Mouse (Mus musculus): ENCODE measurements around the gene Skiv2l.

Skiv2l gene

DNA sequence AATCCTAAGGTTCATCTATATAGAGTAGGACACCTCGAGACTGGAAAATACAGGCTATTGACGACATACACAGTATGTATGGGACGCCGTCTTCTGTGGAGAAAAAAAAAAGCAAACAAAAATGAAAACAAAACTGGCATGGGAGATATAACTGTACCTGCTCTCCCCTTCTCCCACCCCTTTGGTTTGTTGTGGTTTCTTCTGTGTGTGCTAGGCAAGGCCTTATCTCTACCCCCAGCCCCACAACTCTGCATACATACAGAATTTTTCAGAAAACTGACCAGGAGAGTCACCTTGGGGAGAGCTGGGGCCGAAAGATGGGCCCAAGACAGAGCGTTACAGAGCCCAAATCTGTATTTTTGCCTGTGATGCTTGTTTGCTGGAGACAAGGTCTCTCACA, 34.7 kb upstream of the Skiv2l start:
- Histone ChIP-seq H3K4me1 (replicated peaks; ENCODE audit: low read depth, low read length) (peaks cover 29% of the 10 kb centered on the region), H3K36me3 (ENCODE audit: insufficient read depth, low read length) (no peaks in the 10 kb centered on the region), H3K9me3 (ENCODE audit: low read length) (no peaks in the 10 kb centered on the region), H3K4me3 (replicated peaks; ENCODE audit: low read length) (no peak overlapping the region), H3K27me3 (ENCODE audit: insufficient read depth, low read length) (peaks cover 6% of the 10 kb centered on the region)
- TF ChIP-seq CTCF (conservative IDR thresholded peaks at IDR 0.05; ENCODE audit: low read length) (no peak), NANOG (IDR thresholded peaks at IDR 0.05; ENCODE audit: borderline replicate concordance, low read length) (no peak), POU5F1 (IDR thresholded peaks at IDR 0.05; ENCODE audit: borderline replicate concordance, low read length) (no peak)

DNA sequence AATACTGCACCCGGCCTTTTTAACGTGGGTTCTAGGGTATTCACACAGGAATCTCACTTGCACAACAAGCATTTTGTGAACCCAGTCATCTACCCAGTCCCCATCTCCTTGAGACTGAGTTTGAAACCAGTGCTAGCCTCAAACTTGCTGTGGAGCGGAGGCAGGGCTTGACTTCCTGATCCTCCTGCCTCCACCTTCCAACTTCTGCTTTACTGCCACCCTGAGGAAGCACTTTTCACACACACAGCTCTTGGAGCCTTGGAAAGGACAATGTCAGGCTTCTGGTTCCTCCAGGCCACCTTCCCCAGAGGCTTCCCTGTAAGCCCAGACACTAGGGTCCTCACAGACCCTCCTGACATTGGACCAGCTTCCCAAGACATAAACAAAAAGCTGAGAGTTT, 33.3 kb upstream of the Skiv2l start:
- Histone ChIP-seq H3K4me1 (replicated peaks; ENCODE audit: low read depth, low read length) (peaks cover 41% of the 10 kb centered on the region), H3K27me3 (ENCODE audit: insufficient read depth, low read length) (peaks cover 6% of the 10 kb centered on the region), H3K9me3 (ENCODE audit: low read length) (no peaks in the 10 kb centered on the region), H3K36me3 (ENCODE audit: insufficient read depth, low read length) (no peaks in the 10 kb centered on the region), H3K4me3 (replicated peaks; ENCODE audit: low read length) (no peak overlapping the region)
- TF ChIP-seq CTCF (conservative IDR thresholded peaks at IDR 0.05; ENCODE audit: low read length) (no peak), NANOG (IDR thresholded peaks at IDR 0.05; ENCODE audit: borderline replicate concordance, low read length) (no peak), POU5F1 (IDR thresholded peaks at IDR 0.05; ENCODE audit: borderline replicate concordance, low read length) (no peak)

DNA sequence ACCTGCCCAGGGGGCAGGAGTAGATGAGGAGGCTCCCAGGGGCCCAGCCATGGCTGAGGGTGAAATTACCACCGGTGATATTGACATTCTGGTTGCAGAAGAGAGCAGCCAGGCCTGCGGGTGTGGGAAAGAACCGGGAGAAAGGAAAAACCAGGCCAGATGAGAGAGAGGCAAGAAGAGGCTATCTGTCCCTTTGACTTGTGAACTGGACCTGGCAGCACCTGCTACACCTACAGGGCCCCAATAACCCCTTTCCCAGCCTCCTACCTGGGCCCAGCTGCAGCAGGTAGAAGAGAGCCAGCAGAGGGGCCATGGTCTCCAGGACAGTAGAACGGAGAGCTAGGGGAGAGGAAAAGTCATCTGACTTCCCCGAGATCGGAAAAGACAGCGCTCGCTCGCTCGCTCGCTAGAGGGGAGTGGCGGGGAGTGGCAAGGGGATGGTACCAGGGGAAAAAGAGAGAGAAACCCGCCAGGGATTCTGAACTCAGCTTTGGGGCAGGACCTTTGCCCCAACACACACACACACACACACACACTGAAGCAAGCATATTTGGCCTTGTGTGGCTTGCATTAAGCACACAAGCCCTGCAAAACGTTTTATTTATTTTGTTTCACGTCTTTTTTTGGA, 31.8 kb upstream of the Skiv2l start, which contains the start of gene Gm20547:
Gene Gm20547, minus strand, starts transcription at position 360 of the 628 bp plus-strand sequence.
- H3K27me3 ChIP-seq (ENCODE audit: insufficient read depth, low read length): peaks cover 6% of the 10 kb centered on the region
- TF ChIP-seq CTCF (conservative IDR thresholded peaks at IDR 0.05; ENCODE audit: low read length): no peak
- TF ChIP-seq POU5F1 (IDR thresholded peaks at IDR 0.05; ENCODE audit: borderline replicate concordance, low read length): no peak
- TF ChIP-seq NANOG (IDR thresholded peaks at IDR 0.05; ENCODE audit: borderline replicate concordance, low read length): no peak
- H3K9me3 ChIP-seq (ENCODE audit: low read length): no peaks in the 10 kb centered on the region
- H3K4me1 ChIP-seq (replicated peaks; ENCODE audit: low read depth, low read length): peaks cover 46% of the 10 kb centered on the region
- H3K36me3 ChIP-seq (ENCODE audit: insufficient read depth, low read length): no peaks in the 10 kb centered on the region
- H3K4me3 ChIP-seq (replicated peaks; ENCODE audit: low read length): peak within 1 kb of the TSS; percentile 43

- Histone ChIP-seq H3K36me3 (ENCODE audit: insufficient read depth, low read length) (no peaks in the 10 kb centered on the region), H3K4me1 (replicated peaks; ENCODE audit: low read depth, low read length) (peaks cover 46% of the 10 kb centered on the region), H3K9me3 (ENCODE audit: low read length) (no peaks in the 10 kb centered on the region), H3K4me3 (replicated peaks; ENCODE audit: low read length) (no peak overlapping the region), H3K27me3 (ENCODE audit: insufficient read depth, low read length) (peaks cover 6% of the 10 kb centered on the region)
- no peak for TF ChIP-seq POU5F1 (IDR thresholded peaks at IDR 0.05; ENCODE audit: borderline replicate concordance, low read length)
- TF ChIP-seq CTCF (conservative IDR thresholded peaks at IDR 0.05; ENCODE audit: low read length): no peak
- no peak for TF ChIP-seq NANOG (IDR thresholded peaks at IDR 0.05; ENCODE audit: borderline replicate concordance, low read length)
Measured at GRCm38 (mm10) chr17:34881166-34881565, 31.2 kb upstream of the Skiv2l start.

DNA sequence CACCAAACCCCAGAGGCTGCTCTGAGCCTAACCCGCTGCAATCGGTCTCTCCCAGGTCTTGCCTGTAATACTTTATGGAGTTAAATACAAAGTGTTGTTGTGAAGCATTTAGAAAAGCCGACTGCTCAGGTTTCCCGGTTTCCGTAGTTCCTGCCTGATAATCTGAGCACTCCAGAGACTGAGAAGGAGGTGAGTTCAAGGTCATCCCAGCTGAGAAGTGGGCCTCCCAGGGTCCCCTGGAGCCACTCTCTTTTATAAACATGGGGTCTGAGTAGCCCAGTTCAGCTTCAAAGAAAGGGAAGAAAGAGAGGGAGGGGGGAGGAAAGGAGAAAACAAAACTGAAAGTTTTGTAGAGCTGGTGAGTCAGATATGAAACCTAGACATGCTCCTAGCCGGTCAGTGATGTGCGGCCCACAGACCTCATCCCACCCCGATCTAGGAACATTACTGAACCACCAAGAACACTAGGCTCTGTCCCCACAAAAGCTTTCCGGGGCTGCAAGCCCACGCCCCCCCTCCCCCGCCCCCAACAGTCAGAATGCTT, 29.4 kb upstream of the Skiv2l start, which contains the start of gene Zbtb12:
Gene Zbtb12, plus strand, starts transcription at position 148 of the 544 bp plus-strand sequence.
- Histone ChIP-seq H3K4me3 (replicated peaks; ENCODE audit: low read length) (peak within 1 kb of the TSS; percentile 57), H3K9me3 (ENCODE audit: low read length) (no peaks in the 10 kb centered on the region), H3K27me3 (ENCODE audit: insufficient read depth, low read length) (peaks cover 6% of the 10 kb centered on the region), H3K4me1 (replicated peaks; ENCODE audit: low read depth, low read length) (peaks cover 46% of the 10 kb centered on the region), H3K36me3 (ENCODE audit: insufficient read depth, low read length) (no peaks in the 10 kb centered on the region)
- TF ChIP-seq NANOG (IDR thresholded peaks at IDR 0.05; ENCODE audit: borderline replicate concordance, low read length) (no peak), CTCF (conservative IDR thresholded peaks at IDR 0.05; ENCODE audit: low read length) (no peak), POU5F1 (IDR thresholded peaks at IDR 0.05; ENCODE audit: borderline replicate concordance, low read length) (no peak)

DNA sequence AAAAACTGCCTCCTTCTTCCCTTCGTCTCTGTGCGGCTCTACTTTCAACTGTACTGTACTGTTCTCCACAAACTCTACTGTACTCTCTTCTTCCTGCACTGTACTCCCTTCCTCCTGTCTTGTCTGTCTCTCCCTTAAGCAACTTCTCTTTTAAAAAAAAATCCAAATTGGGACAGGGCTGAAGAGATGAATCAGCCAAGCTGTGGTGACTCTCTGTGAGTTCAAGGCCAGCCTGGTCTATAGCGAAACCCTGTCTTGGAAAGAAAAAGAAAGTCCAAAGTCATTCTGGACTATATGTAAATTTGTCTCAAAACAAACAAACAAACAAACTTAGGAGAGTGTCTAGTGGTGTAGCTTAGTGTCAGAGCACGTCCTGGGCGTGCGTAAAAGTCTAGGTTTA, 24.3 kb upstream of the Skiv2l start:
- no peak for TF ChIP-seq POU5F1 (IDR thresholded peaks at IDR 0.05; ENCODE audit: borderline replicate concordance, low read length)
- no peak for TF ChIP-seq NANOG (IDR thresholded peaks at IDR 0.05; ENCODE audit: borderline replicate concordance, low read length)
- TF ChIP-seq CTCF (conservative IDR thresholded peaks at IDR 0.05; ENCODE audit: low read length): no peak
- peaks cover 19% of the 10 kb centered on the region for H3K4me1 ChIP-seq (replicated peaks; ENCODE audit: low read depth, low read length)
- H3K9me3 ChIP-seq (ENCODE audit: low read length): no peaks in the 10 kb centered on the region
- peaks cover 10% of the 10 kb centered on the region; the same call in 1 of the 2 replicates for H3K27me3 ChIP-seq (ENCODE audit: insufficient read depth, low read length)
- H3K4me3 ChIP-seq (replicated peaks; ENCODE audit: low read length): no peak overlapping the region
- H3K36me3 ChIP-seq (ENCODE audit: insufficient read depth, low read length): no peaks in the 10 kb centered on the region

- TF ChIP-seq POU5F1 (IDR thresholded peaks at IDR 0.05; ENCODE audit: borderline replicate concordance, low read length) (no peak), CTCF (conservative IDR thresholded peaks at IDR 0.05; ENCODE audit: low read length) (no peak), NANOG (IDR thresholded peaks at IDR 0.05; ENCODE audit: borderline replicate concordance, low read length) (no peak)
- Histone ChIP-seq H3K27me3 (ENCODE audit: insufficient read depth, low read length) (peaks cover 17% of the 10 kb centered on the region), H3K4me1 (replicated peaks; ENCODE audit: low read depth, low read length) (no peaks in the 10 kb centered on the region), H3K9me3 (ENCODE audit: low read length) (no peaks in the 10 kb centered on the region), H3K36me3 (ENCODE audit: insufficient read depth, low read length) (no peaks in the 10 kb centered on the region), H3K4me3 (replicated peaks; ENCODE audit: low read length) (no peak overlapping the region)
Measured at GRCm38 (mm10) chr17:34865981-34866380, 16.0 kb upstream of the Skiv2l start.

GRCm38 (mm10) chr17:34862416-34863081, 12.5 kb upstream of the Skiv2l start, which contains the start of gene Cfb:
Gene Cfb (minus strand): TSS chr17:34862518.
- peaks cover 17% of the 10 kb centered on the region for H3K27me3 ChIP-seq (ENCODE audit: insufficient read depth, low read length)
- TF ChIP-seq POU5F1 (IDR thresholded peaks at IDR 0.05; ENCODE audit: borderline replicate concordance, low read length) (no peak), NANOG (IDR thresholded peaks at IDR 0.05; ENCODE audit: borderline replicate concordance, low read length) (no peak), CTCF (conservative IDR thresholded peaks at IDR 0.05; ENCODE audit: low read length) (no peak)
- no peaks in the 10 kb centered on the region for H3K9me3 ChIP-seq (ENCODE audit: low read length)
- no peak within 1 kb of the TSS for H3K4me3 ChIP-seq (replicated peaks; ENCODE audit: low read length)
- H3K36me3 ChIP-seq (ENCODE audit: insufficient read depth, low read length): peaks cover 20% of the 10 kb centered on the region
- peaks cover 3% of the 10 kb centered on the region for H3K4me1 ChIP-seq (replicated peaks; ENCODE audit: low read depth, low read length)
